Mouse (Mus musculus) hindbrain, embryonic 10.5 days (tissue): Measurements from ENCODE around the gene Dhdh. TPM values are rescaled to one million over a fixed set of nuclear protein-coding genes. Genes with fewer than 3 reads are reported as not detected.
"Not testable (repeated sequence)": the region's sequence is repeated elsewhere in the genome, so short reads cannot be mapped to it uniquely, and the experiment has no call there.

ENCODE experiments used
- DNase-seq: peaks from one replicate; pipeline ENCODE4 v3.0.0-alpha.2; 2017; ENCODE audit warnings: low spot score
- H3K27ac ChIP-seq: fragments of 300-500 bp; sonication (generic); 2 replicates; pipeline ENCODE4 v1.5.1; 2016; ENCODE audit warnings: mild to moderate bottlenecking, moderate library complexity
- H3K27me3 ChIP-seq: fragments of 300-500 bp; sonication (generic); 2 replicates; pipeline ENCODE4 v1.6.1; 2016; ENCODE audit warnings: mild to moderate bottlenecking; ENCODE audit not compliant: poor library complexity, insufficient read depth, severe bottlenecking
- H3K36me3 ChIP-seq: fragments of 300-500 bp; sonication (generic); 2 replicates; pipeline ENCODE4 v1.6.1; 2016; ENCODE audit warnings: mild to moderate bottlenecking, moderate library complexity
- H3K4me1 ChIP-seq: fragments of 300-500 bp; sonication (generic); replicated peaks from 2 replicates; pipeline ENCODE4 v1.6.1; 2016; ENCODE audit warnings: mild to moderate bottlenecking
- H3K4me3 ChIP-seq: fragments of 300-500 bp; sonication (generic); 2 replicates; pipeline ENCODE4 v1.5.1; 2016; ENCODE audit warnings: mild to moderate bottlenecking, moderate library complexity
- H3K9me3 ChIP-seq: fragments of 300-500 bp; sonication (generic); 2 replicates; pipeline ENCODE4 v1.6.1; 2016; ENCODE audit warnings: mild to moderate bottlenecking, moderate library complexity
- WGBS: fragments of 180-500 bp; shearing (Covaris S2); methylation state at CpG from one replicate; pipeline ENCODE4 v1.1.7; 2016; 5-methylcytosine and 5-hydroxymethylcytosine counted together
- polyA plus RNA-seq: library from polyadenylated mRNA; unstranded; fragments of >200 nt; fragmentation: Nextera tagmentation; extraction: Ambion mirVana; gene quantifications from 2 replicates; pipeline ENCODE4 v1.2.1, GENCODE M21; 2016

The Dhdh gene
- polyA plus RNA-seq, 1 experiment from 2014 or later = 4.8 TPM

GRCm38 (mm10) chr7:45480310-45480709 is 8.3 kb downstream of the Dhdh start:
- not testable (repeated sequence) for DNase-seq, H3K27me3 ChIP-seq, H3K27ac ChIP-seq, H3K9me3 ChIP-seq, H3K4me1 ChIP-seq, H3K4me3 ChIP-seq
- WGBS = 84% methylated on average over 3 of the region's 4 CpGs
- H3K36me3 ChIP-seq = peaks cover 14% of the 10 kb centered on the region

- no peak overlapping the region for H3K27ac ChIP-seq
- H3K4me1 ChIP-seq = no peaks in the 10 kb centered on the region
- no peak overlapping the region for H3K4me3 ChIP-seq
- DNase-seq = no peak
- H3K36me3 ChIP-seq = peaks cover 21% of the 10 kb centered on the region
- no peaks in the 10 kb centered on the region for H3K27me3 ChIP-seq
- H3K9me3 ChIP-seq = no peaks in the 10 kb centered on the region
- WGBS = 95% methylated on average over 7 of the region's 7 CpGs
Measured at GRCm38 (mm10) chr7:45478774-45479173, 9.8 kb downstream of the Dhdh start.

GRCm38 (mm10) chr7:45477003-45477402 is 11.6 kb downstream of the Dhdh start:
- peak; percentile 45 for DNase-seq
- Histone ChIP-seq H3K27ac (no peak overlapping the region), H3K9me3 (no peaks in the 10 kb centered on the region), H3K27me3 (no peaks in the 10 kb centered on the region), H3K4me1 (no peaks in the 10 kb centered on the region), H3K36me3 (peaks cover 21% of the 10 kb centered on the region), H3K4me3 (no peak overlapping the region)
- WGBS = 25% methylated on average over 3 of the region's 3 CpGs

- DNase-seq = no peak
- no peak overlapping the region for H3K4me3 ChIP-seq
- WGBS = 60% methylated on average over 1 of the region's 1 CpGs
- H3K4me1 ChIP-seq = no peaks in the 10 kb centered on the region
- peaks cover 21% of the 10 kb centered on the region for H3K36me3 ChIP-seq
- H3K9me3 ChIP-seq = no peaks in the 10 kb centered on the region
- H3K27ac ChIP-seq = no peak overlapping the region
- no peaks in the 10 kb centered on the region for H3K27me3 ChIP-seq
Measured at GRCm38 (mm10) chr7:45476453-45476852, 12.2 kb downstream of the Dhdh start.

- Histone ChIP-seq H3K4me3 (peak overlapping the region; percentile 18; the same call in 1 of the 2 replicates), H3K9me3 (no peaks in the 10 kb centered on the region), H3K4me1 (no peaks in the 10 kb centered on the region), H3K36me3 (peaks cover 21% of the 10 kb centered on the region), H3K27ac (0 out of 2 replicates have a peak overlapping the region, but pooled peaks have one; percentile 13), H3K27me3 (no peaks in the 10 kb centered on the region)
- WGBS = 72% methylated on average over 16 of the region's 16 CpGs
- DNase-seq = no peak
Measured at GRCm38 (mm10) chr7:45475291-45475969, 13.2 kb downstream of the Dhdh start.

GRCm38 (mm10) chr7:45470869-45471268 is 17.7 kb downstream of the Dhdh start:
- no peaks in the 10 kb centered on the region for H3K27me3 ChIP-seq
- H3K36me3 ChIP-seq = peaks cover 13% of the 10 kb centered on the region; the same call in 1 of the 2 replicates
- DNase-seq = peak; percentile 63
- H3K4me1 ChIP-seq = peaks cover 12% of the 10 kb centered on the region
- H3K27ac ChIP-seq = no peak overlapping the region
- H3K4me3 ChIP-seq = no peak overlapping the region
- 15% methylated on average over 3 of the region's 3 CpGs for WGBS
- no peaks in the 10 kb centered on the region for H3K9me3 ChIP-seq

GRCm38 (mm10) chr7:45467090-45467670 is 21.4 kb downstream of the Dhdh start:
- no peaks in the 10 kb centered on the region for H3K27me3 ChIP-seq
- H3K27ac ChIP-seq = peak overlapping the region; percentile 94
- 34% methylated on average over 7 of the region's 7 CpGs for WGBS
- no peak for DNase-seq
- H3K36me3 ChIP-seq = peaks cover 35% of the 10 kb centered on the region
- no peaks in the 10 kb centered on the region for H3K9me3 ChIP-seq
- H3K4me1 ChIP-seq = peaks cover 23% of the 10 kb centered on the region
- peak overlapping the region; percentile 84 for H3K4me3 ChIP-seq

GRCm38 (mm10) chr7:45466283-45467089 is 22.1 kb downstream of the Dhdh start, which contains the start of gene Bax:
Bax (minus strand) TSS chr7:45466898.
- Histone ChIP-seq H3K27ac (peak within 1 kb of the TSS; percentile 94), H3K4me3 (peak within 1 kb of the TSS; percentile 84), H3K36me3 (peaks cover 40% of the 10 kb centered on the region), H3K9me3 (no peaks in the 10 kb centered on the region), H3K27me3 (no peaks in the 10 kb centered on the region), H3K4me1 (peaks cover 28% of the 10 kb centered on the region)
- under 1% methylated on average over 54 of the region's 58 CpGs for WGBS
- peak; percentile 96 for DNase-seq

- DNase-seq = no peak
- 84% methylated on average over 9 of the region's 9 CpGs for WGBS
- H3K27ac ChIP-seq = peak overlapping the region; percentile 94
- H3K36me3 ChIP-seq = peaks cover 49% of the 10 kb centered on the region
- peak overlapping the region; percentile 84 for H3K4me3 ChIP-seq
- no peaks in the 10 kb centered on the region for H3K27me3 ChIP-seq
- H3K9me3 ChIP-seq = no peaks in the 10 kb centered on the region
- peaks cover 37% of the 10 kb centered on the region for H3K4me1 ChIP-seq
Measured at GRCm38 (mm10) chr7:45465549-45465948, 23.1 kb downstream of the Dhdh start.

GRCm38 (mm10) chr7:45465112-45465511 is 23.5 kb downstream of the Dhdh start:
- H3K36me3 ChIP-seq = peaks cover 49% of the 10 kb centered on the region
- H3K27ac ChIP-seq = 0 out of 2 replicates have a peak overlapping the region, but pooled peaks have one; percentile 94
- no peaks in the 10 kb centered on the region for H3K27me3 ChIP-seq
- peak overlapping the region; percentile 84 for H3K4me3 ChIP-seq
- no peaks in the 10 kb centered on the region for H3K9me3 ChIP-seq
- WGBS = 95% methylated on average over 12 of the region's 12 CpGs
- no peak for DNase-seq
- H3K4me1 ChIP-seq = peaks cover 41% of the 10 kb centered on the region

- Histone ChIP-seq H3K4me1 (peaks cover 44% of the 10 kb centered on the region), H3K27me3 (no peaks in the 10 kb centered on the region), H3K9me3 (no peaks in the 10 kb centered on the region), H3K27ac (no peak overlapping the region), H3K4me3 (no peak overlapping the region; the same call in 1 of the 2 replicates), H3K36me3 (peaks cover 49% of the 10 kb centered on the region)
- 95% methylated on average over 7 of the region's 7 CpGs for WGBS
- DNase-seq = no peak
Measured at GRCm38 (mm10) chr7:45463987-45464778, 24.4 kb downstream of the Dhdh start.

GRCm38 (mm10) chr7:45462868-45463267 is 25.7 kb downstream of the Dhdh start:
- H3K9me3 ChIP-seq, DNase-seq, H3K27me3 ChIP-seq, H3K27ac ChIP-seq, H3K4me3 ChIP-seq: not testable (repeated sequence)
- 81% methylated on average over 4 of the region's 4 CpGs for WGBS
- peaks cover 52% of the 10 kb centered on the region for H3K4me1 ChIP-seq
- peaks cover 58% of the 10 kb centered on the region for H3K36me3 ChIP-seq
